Comparison of ENCODE assay signal across 10 mouse cellular contexts in genomic region chr16:8667814-8668213, GRCm38 (mm10). TPM values are rescaled to one million over a fixed set of nuclear protein-coding genes. Genes with fewer than 3 reads are reported as not detected.
DNase-seq lines count a peak whose midpoint lies in the region; ATAC-seq and TF ChIP-seq lines count a peak whose summit lies in the region.
"Had no signal": no experiment of that assay in that cellular context is flagged by ENCODE, and none has a peak within 500 bp of the region (broad histone marks: within the 10 kb centered on the region; RNA-seq: fewer than 3 reads in every experiment).

No protein-coding gene starts in this region.

- DNase-seq in kidney, postnatal 0 days (ENCODE audit: low spot score) = no peak
- no peak for DNase-seq in kidney, postnatal 10 days
- DNase-seq in layer of hippocampus, adult 9-11 months = no peak
- no peak for DNase-seq in thymus, postnatal 36 days
- no peak for DNase-seq in left cerebral cortex, postnatal 10 days (ENCODE audit: extremely low spot score in 1 of 2, low spot score in 2 of 2)
- DNase-seq: cerebellum, adult 2 months had no signal

- H3K9ac ChIP-seq in kidney, postnatal 0 days (ENCODE audit: low read depth, low read length) = no peak overlapping the region
- no peak overlapping the region; the same call in 1 of the 2 replicates for H3K9ac ChIP-seq in heart, embryonic 16.5 days (ENCODE audit: low read length)
- H3K9ac ChIP-seq in midbrain, embryonic 13.5 days (replicated peaks) = peak overlapping the region; percentile 17; the same call in 1 of the 2 replicates

- H3K9me3 ChIP-seq in kidney, postnatal 0 days (replicated peaks; ENCODE audit: low read length) = no peaks in the 10 kb centered on the region
- no peaks in the 10 kb centered on the region for H3K9me3 ChIP-seq in heart, embryonic 16.5 days (replicated peaks; ENCODE audit: control insufficient read depth, low read length)
- H3K9me3 ChIP-seq in midbrain, embryonic 13.5 days = no peaks in the 10 kb centered on the region

- H3K27me3 ChIP-seq in kidney, postnatal 0 days (ENCODE audit: insufficient read depth, low read length) = no peaks in the 10 kb centered on the region
- H3K27me3 ChIP-seq in heart, embryonic 16.5 days (ENCODE audit: control insufficient read depth, insufficient read depth, low read length) = no peaks in the 10 kb centered on the region
- peaks cover 3% of the 10 kb centered on the region for H3K27me3 ChIP-seq in midbrain, embryonic 13.5 days

- H3K4me1 ChIP-seq in kidney, postnatal 0 days (replicated peaks; ENCODE audit: insufficient read depth, low read length) = peaks cover 24% of the 10 kb centered on the region
- peaks cover 68% of the 10 kb centered on the region for H3K4me1 ChIP-seq in brown adipose tissue, adult 24 weeks (ENCODE audit: control insufficient read depth, insufficient read depth, insufficient read length, low read length)
- H3K4me1 ChIP-seq in heart, embryonic 16.5 days (ENCODE audit: control insufficient read depth, insufficient read depth, low read length) = peaks cover 56% of the 10 kb centered on the region
- peaks cover 78% of the 10 kb centered on the region for H3K4me1 ChIP-seq in midbrain, embryonic 13.5 days (replicated peaks)

- H3K4me2 ChIP-seq in kidney, postnatal 0 days (ENCODE audit: low read length) = no peak overlapping the region; the same call in 1 of the 2 replicates
- 0 out of 2 replicates have a peak overlapping the region, but pooled peaks have one; percentile 6 for H3K4me2 ChIP-seq in heart, embryonic 16.5 days (ENCODE audit: low read depth, low read length)
- peak overlapping the region; percentile 91 for H3K4me2 ChIP-seq in midbrain, embryonic 13.5 days (replicated peaks)

- no peak overlapping the region for H3K4me3 ChIP-seq in kidney, postnatal 0 days (replicated peaks; ENCODE audit: low read depth, low read length)
- no peak overlapping the region for H3K4me3 ChIP-seq in brown adipose tissue, adult 24 weeks (ENCODE audit: insufficient read depth, low read depth, low read length)
- H3K4me3 ChIP-seq in heart, embryonic 16.5 days (ENCODE audit: low read length) = no peak overlapping the region
- H3K4me3 ChIP-seq in midbrain, embryonic 13.5 days (replicated peaks) = no peak overlapping the region
- H3K4me3 ChIP-seq: layer of hippocampus, adult 2 months had no signal

- no peaks in the 10 kb centered on the region for H3K36me3 ChIP-seq in kidney, postnatal 0 days (ENCODE audit: insufficient read depth, low read length)
- H3K36me3 ChIP-seq in heart, embryonic 16.5 days (ENCODE audit: control insufficient read depth, insufficient read depth) = 0 out of 2 replicates have a peak, but pooled peaks cover 2% of the 10 kb centered on the region
- H3K36me3 ChIP-seq in midbrain, embryonic 13.5 days = peaks cover 25% of the 10 kb centered on the region

- TF ChIP-seq CTCF in kidney, postnatal 0 days (IDR thresholded peaks at IDR 0.05; ENCODE audit: low read depth) = no peak

- peak overlapping the region; percentile 60; the same call in 1 of the 2 replicates for H3K27ac ChIP-seq in kidney, postnatal 0 days
- H3K27ac ChIP-seq in brown adipose tissue, adult 24 weeks (replicated peaks; ENCODE audit: low read depth, low read length) = peak overlapping the region; percentile 80
- peak overlapping the region; percentile 47 for H3K27ac ChIP-seq in heart, embryonic 16.5 days (ENCODE audit: low read length)
- no peak overlapping the region for H3K27ac ChIP-seq in midbrain, embryonic 13.5 days

- ATAC-seq in kidney, postnatal 0 days (replicated peaks; ENCODE audit: low FRiP score, low read depth) = no peak
- ATAC-seq in heart, embryonic 16.5 days (replicated peaks; ENCODE audit: extremely low read depth, insufficient read depth, low FRiP score) = no peak
- no peak for ATAC-seq in midbrain, embryonic 13.5 days

- intact Hi-C loops in left cerebral cortex, postnatal 10 days (cut with DNase I) = no loop called here

- WGBS in kidney, postnatal 0 days = 57% methylated on average over 4 of the region's 4 CpGs
- 66% methylated on average over 4 of the region's 4 CpGs for WGBS in heart, embryonic 16.5 days
- WGBS in midbrain, embryonic 13.5 days = 68% methylated on average over 4 of the region's 4 CpGs

RNA-seq across cellular contexts. Expression of gene Carhsp1, which starts 4.1 kb away (rescaled TPM):
- 53.0 and 61.1 TPM in 2 replicates for polyA plus RNA-seq in kidney, postnatal 0 days (2015; fragmentation: Nextera tagmentation; extraction: Ambion mirVana)
- 88.4 and 130 TPM in 2 replicates for polyA plus RNA-seq in brown adipose tissue, adult 24 weeks (2012; ENCODE audit: insufficient read depth, insufficient read length, missing spikeins)
- polyA plus RNA-seq in heart, embryonic 16.5 days (2015; fragmentation: Nextera tagmentation; extraction: Ambion mirVana) = 75.4 and 79.0 TPM in 2 replicates
- polyA plus RNA-seq in midbrain, embryonic 13.5 days (2015; fragmentation: Nextera tagmentation; extraction: Ambion mirVana) = 253 and 274 TPM in 2 replicates
- 10 to 100 TPM; 10.7 to 12.3 TPM for total RNA-seq in left cerebral cortex, postnatal 10 days (2021)

RNA-seq across cellular contexts. Expression of gene Gm5767, which starts 12.8 kb away (rescaled TPM):
- not detected in 2 replicates for polyA plus RNA-seq in kidney, postnatal 0 days (2015; fragmentation: Nextera tagmentation; extraction: Ambion mirVana)
- polyA plus RNA-seq in brown adipose tissue, adult 24 weeks (2012; ENCODE audit: insufficient read depth, insufficient read length, missing spikeins) = not detected in 2 replicates
- polyA plus RNA-seq in heart, embryonic 16.5 days (2015; fragmentation: Nextera tagmentation; extraction: Ambion mirVana) = not detected in 2 replicates
- polyA plus RNA-seq in midbrain, embryonic 13.5 days (2015; fragmentation: Nextera tagmentation; extraction: Ambion mirVana) = not detected in 2 replicates
- not detected for total RNA-seq in left cerebral cortex, postnatal 10 days (2021)
- total RNA-seq: layer of hippocampus, adult 2 months had no signal
- polyA plus RNA-seq: cerebellum, adult 2 months had no signal

RNA-seq across cellular contexts. Expression of gene Tmem186, which starts 30.3 kb away (rescaled TPM):
- 13.8 and 16.0 TPM in 2 replicates for polyA plus RNA-seq in kidney, postnatal 0 days (2015; fragmentation: Nextera tagmentation; extraction: Ambion mirVana)
- polyA plus RNA-seq in brown adipose tissue, adult 24 weeks (2012; ENCODE audit: insufficient read depth, insufficient read length, missing spikeins) = 16.5 and 19.7 TPM in 2 replicates
- 19.5 and 19.7 TPM in 2 replicates for polyA plus RNA-seq in heart, embryonic 16.5 days (2015; fragmentation: Nextera tagmentation; extraction: Ambion mirVana)
- 25.1 and 26.2 TPM in 2 replicates for polyA plus RNA-seq in midbrain, embryonic 13.5 days (2015; fragmentation: Nextera tagmentation; extraction: Ambion mirVana)
- 10 to 100 TPM; 11.6 to 12.7 TPM for total RNA-seq in left cerebral cortex, postnatal 10 days (2021)

RNA-seq across cellular contexts. Expression of gene Pmm2, which starts 30.3 kb away (rescaled TPM):
- polyA plus RNA-seq in kidney, postnatal 0 days (2015; fragmentation: Nextera tagmentation; extraction: Ambion mirVana) = 45.0 and 53.6 TPM in 2 replicates
- 61.6 and 62.0 TPM in 2 replicates for polyA plus RNA-seq in brown adipose tissue, adult 24 weeks (2012; ENCODE audit: insufficient read depth, insufficient read length, missing spikeins)
- polyA plus RNA-seq in heart, embryonic 16.5 days (2015; fragmentation: Nextera tagmentation; extraction: Ambion mirVana) = 42.2 and 43.9 TPM in 2 replicates
- polyA plus RNA-seq in midbrain, embryonic 13.5 days (2015; fragmentation: Nextera tagmentation; extraction: Ambion mirVana) = 54.0 and 55.0 TPM in 2 replicates
- 10 to 100 TPM; 30.3 to 34.4 TPM for total RNA-seq in left cerebral cortex, postnatal 10 days (2021)
